Mouse (Mus musculus) spleen, adult 2 months (tissue): ENCODE results near the gene Ttc1. TPM values are rescaled to one million over a fixed set of nuclear protein-coding genes. Genes with fewer than 3 reads are reported as not detected.

Experiments
- DNase-seq, 2 experiments: peaks; one replicate each; pipeline versions ENCODE4 v3.0.0 to v3.0.0-alpha.2; 2012 to 2021; ENCODE audit warnings: low spot score in 2 of 2, low read depth in 1 of 2
- H3K27ac ChIP-seq: fragments of 200-500 bp; 2 replicates; pipeline ENCODE4 v1.5.1; 2012; ENCODE audit warnings: low read length, inconsistent platforms; ENCODE audit not compliant: insufficient read depth
- H3K27me3 ChIP-seq: fragments of 200-500 bp; 2 replicates; pipeline ENCODE4 v1.6.1; 2012; ENCODE audit warnings: mild to moderate bottlenecking, moderate library complexity, low read length, inconsistent platforms; ENCODE audit not compliant: control insufficient read depth, insufficient read depth
- H3K36me3 ChIP-seq: fragments of 200-500 bp; 2 replicates; pipeline ENCODE4 v1.6.1; 2012; ENCODE audit warnings: mild to moderate bottlenecking, low read length, inconsistent platforms; ENCODE audit not compliant: control insufficient read depth, insufficient read depth
- H3K4me1 ChIP-seq: fragments of 200-500 bp; 2 replicates; pipeline ENCODE4 v1.6.1; 2011; ENCODE audit warnings: inconsistent platforms; ENCODE audit not compliant: control insufficient read depth, insufficient read depth, insufficient read length
- H3K4me3 ChIP-seq: fragments of 200-500 bp; 2 replicates; pipeline ENCODE4 v1.5.1; 2011; ENCODE audit warnings: mild to moderate bottlenecking, inconsistent platforms; ENCODE audit not compliant: insufficient read depth, insufficient read length; ENCODE audit errors: extremely low read depth
- CTCF ChIP-seq: fragments of 200-500 bp; IDR thresholded peaks from 2 replicates; pipeline ENCODE4 v1.5.1; 2011; ENCODE audit warnings: mild to moderate bottlenecking, inconsistent platforms; ENCODE audit not compliant: insufficient read depth, insufficient read length, insufficient replicate concordance; ENCODE audit errors: extremely low read depth
- POLR2A ChIP-seq: fragments of 200-500 bp; IDR thresholded peaks from 2 replicates; pipeline ENCODE4 v1.6.1; 2011; ENCODE audit warnings: low read depth, low read length, inconsistent platforms
- WGBS: fragments of 180-500 bp; shearing (Covaris S2); methylation state at CpG from one replicate; pipeline ENCODE4 v1.1.7; 2018; 5-methylcytosine and 5-hydroxymethylcytosine counted together
- polyA plus RNA-seq: library from polyadenylated mRNA; depleted of rRNA; stranded (reverse); fragments of >200 nt; gene quantifications from 2 replicates; pipeline ENCODE4 v1.2.3, GENCODE M21; 2012

Gene Ttc1
- polyA plus RNA-seq, 1 experiment: 4.9 TPM

GRCm38 (mm10) chr11:43754568-43754967 is 6.8 kb upstream of the Ttc1 start:
- TF ChIP-seq CTCF (no peak), POLR2A (no peak)
- DNase-seq: no peak
- no peaks in the 10 kb centered on the region for H3K36me3 ChIP-seq
- H3K27me3 ChIP-seq: peaks cover 2% of the 10 kb centered on the region
- no peak overlapping the region for H3K27ac ChIP-seq
- H3K4me1 ChIP-seq: no peaks in the 10 kb centered on the region
- 64% methylated on average over 1 of the region's 1 CpGs for WGBS
- H3K4me3 ChIP-seq: no peak overlapping the region

- no peaks in the 10 kb centered on the region for H3K36me3 ChIP-seq
- DNase-seq: no peak
- no peak overlapping the region for H3K27ac ChIP-seq
- no peaks in the 10 kb centered on the region for H3K4me1 ChIP-seq
- 85% methylated on average over 2 of the region's 2 CpGs for WGBS
- H3K4me3 ChIP-seq: no peak overlapping the region
- peaks cover 2% of the 10 kb centered on the region for H3K27me3 ChIP-seq
- TF ChIP-seq POLR2A: no peak
- no peak for TF ChIP-seq CTCF
Measured at GRCm38 (mm10) chr11:43751542-43751941, 3.7 kb upstream of the Ttc1 start.

GRCm38 (mm10) chr11:43728737-43729301 is 19.0 kb downstream of the Ttc1 start:
- no peak overlapping the region for H3K27ac ChIP-seq
- WGBS: 33% methylated on average over 7 of the region's 7 CpGs
- H3K4me1 ChIP-seq: peaks cover 2% of the 10 kb centered on the region; the same call in 1 of the 2 replicates
- TF ChIP-seq CTCF: no peak
- TF ChIP-seq POLR2A: no peak
- no peak overlapping the region for H3K4me3 ChIP-seq
- H3K36me3 ChIP-seq: peaks cover 21% of the 10 kb centered on the region
- H3K27me3 ChIP-seq: no peaks in the 10 kb centered on the region
- no peak for DNase-seq

DNA sequence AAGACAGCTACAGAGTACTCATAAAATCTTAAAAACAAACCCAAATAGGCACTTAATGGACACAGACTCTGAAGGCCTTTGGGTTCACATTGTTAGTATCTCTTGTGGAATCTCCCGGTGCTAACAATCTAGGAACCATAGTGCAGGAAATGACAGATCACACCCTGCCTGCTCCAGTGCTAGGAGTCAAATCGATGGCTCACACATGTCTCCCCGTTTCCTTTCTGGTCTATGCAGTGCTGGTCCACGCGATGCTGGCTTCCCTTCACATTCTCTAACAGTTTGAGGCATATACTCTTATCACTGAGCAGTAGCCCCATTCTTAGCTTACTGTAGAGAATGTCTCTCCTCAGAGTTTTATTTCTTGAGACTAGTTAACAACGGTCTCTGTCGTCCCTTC is 20.0 kb downstream of the Ttc1 start:
- Histone ChIP-seq H3K4me1 (peaks cover 2% of the 10 kb centered on the region; the same call in 1 of the 2 replicates), H3K4me3 (no peak overlapping the region), H3K27me3 (no peaks in the 10 kb centered on the region), H3K27ac (no peak overlapping the region), H3K36me3 (peaks cover 14% of the 10 kb centered on the region; the same call in 1 of the 2 replicates)
- 25% methylated on average over 7 of the region's 7 CpGs for WGBS
- DNase-seq: no peak
- TF ChIP-seq POLR2A: no peak
- no peak for TF ChIP-seq CTCF

- H3K36me3 ChIP-seq: peaks cover 10% of the 10 kb centered on the region
- no peaks in the 10 kb centered on the region for H3K4me1 ChIP-seq
- no peak overlapping the region for H3K4me3 ChIP-seq
- no peak overlapping the region for H3K27ac ChIP-seq
- no peak for DNase-seq
- TF ChIP-seq CTCF (no peak), POLR2A (no peak)
- H3K27me3 ChIP-seq: no peaks in the 10 kb centered on the region
- 90% methylated on average over 3 of the region's 3 CpGs for WGBS
Measured at GRCm38 (mm10) chr11:43723411-43723810, 24.4 kb downstream of the Ttc1 start.

DNA sequence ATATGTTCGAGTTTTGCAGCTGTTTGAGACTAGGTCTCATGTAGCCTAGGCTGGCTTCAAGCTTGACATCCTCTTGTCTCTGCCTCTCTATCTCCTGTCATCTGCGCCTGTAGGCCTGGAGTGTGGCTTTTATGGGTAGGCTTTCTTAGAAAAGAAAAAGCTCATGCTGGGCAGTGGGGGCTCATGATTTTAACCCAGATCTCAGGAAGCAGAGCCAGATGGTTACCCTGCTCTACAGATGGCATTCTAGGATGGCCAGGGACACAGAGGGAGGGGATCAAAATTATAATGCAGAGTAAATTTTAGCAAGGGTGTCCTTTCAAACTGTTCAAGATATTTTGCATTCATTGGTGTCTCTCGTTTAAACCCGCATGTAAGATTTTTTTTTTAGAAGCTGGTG is 35.6 kb downstream of the Ttc1 start:
- no peaks in the 10 kb centered on the region for H3K4me1 ChIP-seq
- no peak overlapping the region for H3K27ac ChIP-seq
- no peak for DNase-seq
- no peak overlapping the region for H3K4me3 ChIP-seq
- TF ChIP-seq CTCF (no peak), POLR2A (no peak)
- whole genome bisulfite sequencing: 95% methylated on average over 4 of the region's 4 CpGs
- peaks cover 7% of the 10 kb centered on the region for H3K36me3 ChIP-seq
- H3K27me3 ChIP-seq: no peaks in the 10 kb centered on the region

- H3K4me1 ChIP-seq: no peaks in the 10 kb centered on the region
- WGBS: 86% methylated on average over 2 of the region's 2 CpGs
Measured at GRCm38 (mm10) chr11:43708409-43708808, 39.4 kb downstream of the Ttc1 start.

More at GRCm38 (mm10) chr11:43708409-43708808, 39.4 kb downstream of the Ttc1 start:
- H3K27ac ChIP-seq: no peak overlapping the region
- no peaks in the 10 kb centered on the region for H3K27me3 ChIP-seq
- DNase-seq: no peak
- H3K36me3 ChIP-seq: peaks cover 18% of the 10 kb centered on the region
- no peak for TF ChIP-seq CTCF
- TF ChIP-seq POLR2A: no peak
- no peak overlapping the region for H3K4me3 ChIP-seq
